Mouse (Mus musculus) right cerebral cortex, postnatal 14 days (tissue): Measurements from ENCODE around the gene Tubb5.
"Not testable (repeated sequence)": the region's sequence is repeated elsewhere in the genome, so short reads cannot be mapped to it uniquely, and the experiment has no call there.

Experiments used
- DNase-seq: peaks from one replicate; pipeline ENCODE4 v3.0.0; 2022

The Tubb5 gene

DNA sequence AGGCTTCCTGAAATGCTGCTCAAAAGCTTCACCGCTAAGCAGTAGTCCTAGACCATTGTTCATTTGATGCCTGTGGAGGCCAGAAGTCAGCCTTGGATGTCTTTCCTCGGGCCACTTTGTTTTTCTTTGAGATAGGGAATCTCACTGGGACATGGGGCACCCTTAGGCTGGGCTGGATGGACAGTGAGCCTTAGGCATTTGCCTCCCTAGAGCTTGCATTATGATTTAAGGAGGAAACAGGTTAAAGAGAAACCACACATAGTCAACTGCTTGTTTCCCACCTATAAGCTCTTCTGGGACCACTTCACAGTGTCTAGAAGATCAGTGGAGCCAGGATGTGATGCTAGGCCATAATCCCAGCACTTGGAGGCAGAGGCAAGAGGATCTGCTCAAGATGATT lies 21.7 kb upstream of the Tubb5 start:
- DNase-seq = no peak

- no peak for DNase-seq
Observed at GRCm38 (mm10) chr17:35859371-35859770, 21.3 kb upstream of the Tubb5 start.

GRCm38 (mm10) chr17:35850974-35851373 lies 12.9 kb upstream of the Tubb5 start:
- DNase-seq = no peak

GRCm38 (mm10) chr17:35848112-35848511 lies 10.0 kb upstream of the Tubb5 start:
- DNase-seq = no peak

GRCm38 (mm10) chr17:35843514-35843913 lies 5.4 kb upstream of the Tubb5 start:
- DNase-seq = no peak

DNA sequence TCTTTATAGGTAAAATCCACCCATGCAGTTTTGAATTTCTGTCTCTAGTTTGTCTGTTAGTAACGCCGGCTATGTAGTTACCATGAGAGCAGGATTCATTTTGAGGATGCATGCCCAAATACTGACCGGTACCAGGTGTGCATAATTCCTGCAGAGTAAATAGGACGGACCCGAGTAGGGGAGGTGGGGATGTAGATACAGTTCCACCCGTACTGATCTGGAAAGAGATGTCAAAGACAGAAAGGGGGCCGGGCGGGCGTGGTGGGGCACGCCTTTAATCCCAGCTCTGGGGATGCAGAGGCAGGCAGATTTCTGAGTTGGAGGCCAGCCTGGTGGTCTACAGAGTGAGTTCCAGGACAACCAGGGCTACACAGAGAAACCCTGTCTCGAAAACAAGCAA lies 3.9 kb upstream of the Tubb5 start:
- DNase-seq = no peak

- peak; percentile 98 for DNase-seq
Observed at GRCm38 (mm10) chr17:35841076-35841950, 3.2 kb upstream of the Tubb5 start, which contains the start of gene Mdc1. Gene Mdc1, plus strand, starts transcription at chr17:35841515.

GRCm38 (mm10) chr17:35840561-35840960 lies 2.5 kb upstream of the Tubb5 start:
- no peak for DNase-seq

DNA sequence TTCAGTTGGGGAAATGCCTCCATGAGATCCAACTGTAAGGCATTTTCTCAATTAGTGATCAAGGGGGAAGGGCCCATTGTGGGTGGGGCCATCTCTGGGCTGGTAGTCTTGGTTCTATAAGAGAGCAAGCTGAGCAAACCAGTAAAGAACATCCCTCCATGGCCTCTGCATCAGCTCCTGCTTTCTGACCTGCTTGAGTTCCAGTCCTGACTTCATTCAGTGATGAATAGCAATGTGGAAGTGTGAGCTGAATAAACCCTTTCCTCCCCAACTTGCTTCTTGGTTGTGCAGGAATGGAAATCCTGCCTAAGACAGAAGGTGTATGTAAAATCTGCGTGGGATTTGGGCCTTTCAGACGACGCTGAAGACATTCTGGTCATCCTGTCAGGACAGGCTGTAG lies 896 bp upstream of the Tubb5 start:
- not testable (repeated sequence) for DNase-seq

DNA sequence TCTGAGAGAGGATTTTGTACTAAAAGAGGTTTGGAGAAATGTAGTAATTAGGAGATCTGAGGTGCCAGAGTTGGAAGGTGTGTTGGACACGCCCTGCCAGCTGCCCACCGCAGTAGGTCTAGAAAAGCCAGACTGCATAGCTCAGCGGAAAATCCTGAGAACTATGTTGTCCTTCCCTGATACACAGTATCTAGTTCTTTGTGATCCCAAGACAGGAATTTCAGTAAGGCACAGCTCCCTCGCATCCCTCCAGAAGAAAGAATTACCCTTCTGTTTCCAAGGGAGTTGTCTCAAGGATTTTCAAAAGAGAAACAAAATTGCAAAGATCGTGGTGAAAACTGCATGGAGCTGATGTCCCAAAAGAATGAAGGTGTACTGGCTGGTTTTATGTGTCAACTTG lies 464 bp upstream of the Tubb5 start:
- DNase-seq = no peak

GRCm38 (mm10) chr17:35837487-35837886 lies 619 bp downstream of the Tubb5 start:
- DNase-seq = peak; percentile 65

DNA sequence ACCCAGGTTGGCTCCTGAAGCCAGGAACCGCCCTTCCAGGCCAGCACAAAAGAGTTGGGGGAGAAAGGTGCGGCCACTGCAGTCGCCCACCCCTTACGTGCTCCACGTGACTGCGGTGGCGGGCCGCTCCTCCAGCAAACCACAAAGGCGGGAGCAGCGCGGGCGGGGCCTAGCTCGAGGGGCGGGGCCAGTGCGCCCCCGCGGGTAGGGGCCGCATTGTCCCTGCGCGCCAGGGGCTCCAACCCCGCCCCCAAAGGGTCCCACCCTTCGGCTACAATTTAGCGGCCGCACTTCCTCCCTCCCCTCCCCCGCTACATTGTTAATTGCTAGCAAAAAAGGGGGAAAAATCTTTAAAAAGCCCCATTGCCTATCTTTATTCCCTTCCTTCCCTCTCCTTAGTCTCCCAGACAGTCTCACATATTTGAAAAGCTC lies 1.1 kb downstream of the Tubb5 start:
- peak; percentile 86 for DNase-seq

DNA sequence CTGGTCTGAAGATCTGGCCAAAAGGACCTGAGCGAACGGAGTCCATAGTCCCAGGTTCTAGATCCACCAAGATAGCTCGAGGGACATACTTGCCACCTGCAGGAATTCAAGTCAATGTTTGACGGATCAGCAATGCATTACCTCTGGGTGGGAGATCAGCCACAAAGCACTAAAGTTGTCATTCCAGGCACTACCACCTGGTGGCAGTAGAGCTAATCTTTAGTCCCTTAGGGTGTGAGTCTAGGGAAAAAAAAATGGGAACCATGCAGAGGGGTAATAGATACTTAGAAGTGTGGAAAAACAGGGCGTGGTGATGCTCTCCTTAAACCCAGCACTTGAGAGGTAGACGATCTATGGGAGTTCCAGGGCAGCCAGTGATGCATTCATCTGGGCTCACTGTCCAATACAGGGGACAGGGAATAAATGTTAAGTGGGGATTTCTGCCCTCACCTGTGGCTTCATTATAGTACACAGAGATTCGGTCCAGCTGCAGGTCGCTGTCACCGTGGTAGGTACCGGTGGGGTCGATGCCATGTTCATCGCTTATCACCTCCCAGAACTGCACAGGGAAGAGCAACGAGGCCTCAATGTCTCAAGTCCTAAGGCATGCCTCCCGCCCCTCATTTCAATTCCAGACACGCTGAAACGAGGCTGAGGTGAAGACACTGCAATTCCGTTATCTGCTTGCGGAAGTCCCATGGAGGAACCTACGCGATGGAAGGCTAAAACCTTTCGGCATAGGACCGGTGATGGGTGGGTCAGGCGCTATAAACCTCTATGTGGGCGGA lies 1.7 kb downstream of the Tubb5 start:
- DNase-seq = peak; percentile 90

DNA sequence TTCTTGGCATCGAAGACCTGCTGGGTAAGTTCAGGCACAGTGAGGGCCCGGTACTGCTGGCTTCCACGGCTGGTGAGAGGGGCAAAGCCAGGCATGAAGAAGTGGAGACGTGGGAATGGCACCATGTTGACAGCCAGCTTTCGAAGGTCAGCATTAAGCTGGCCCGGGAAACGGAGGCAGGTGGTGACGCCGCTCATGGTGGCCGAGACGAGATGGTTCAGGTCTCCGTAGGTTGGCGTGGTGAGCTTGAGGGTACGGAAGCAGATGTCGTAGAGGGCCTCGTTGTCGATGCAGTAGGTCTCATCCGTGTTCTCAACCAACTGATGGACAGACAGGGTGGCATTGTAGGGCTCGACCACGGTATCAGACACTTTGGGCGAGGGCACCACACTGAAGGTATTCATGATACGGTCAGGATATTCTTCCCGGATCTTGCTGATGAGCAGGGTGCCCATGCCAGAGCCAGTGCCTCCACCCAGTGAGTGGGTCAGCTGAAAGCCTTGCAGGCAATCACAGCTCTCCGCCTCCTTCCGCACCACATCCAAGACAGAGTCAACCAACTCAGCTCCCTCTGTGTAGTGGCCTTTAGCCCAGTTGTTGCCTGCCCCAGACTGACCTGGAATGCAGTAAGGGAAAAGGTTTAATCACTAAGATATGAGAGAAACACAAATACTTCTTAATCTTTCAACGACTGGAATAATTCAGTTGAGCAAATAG lies 2.5 kb downstream of the Tubb5 start:
- no peak for DNase-seq

DNA sequence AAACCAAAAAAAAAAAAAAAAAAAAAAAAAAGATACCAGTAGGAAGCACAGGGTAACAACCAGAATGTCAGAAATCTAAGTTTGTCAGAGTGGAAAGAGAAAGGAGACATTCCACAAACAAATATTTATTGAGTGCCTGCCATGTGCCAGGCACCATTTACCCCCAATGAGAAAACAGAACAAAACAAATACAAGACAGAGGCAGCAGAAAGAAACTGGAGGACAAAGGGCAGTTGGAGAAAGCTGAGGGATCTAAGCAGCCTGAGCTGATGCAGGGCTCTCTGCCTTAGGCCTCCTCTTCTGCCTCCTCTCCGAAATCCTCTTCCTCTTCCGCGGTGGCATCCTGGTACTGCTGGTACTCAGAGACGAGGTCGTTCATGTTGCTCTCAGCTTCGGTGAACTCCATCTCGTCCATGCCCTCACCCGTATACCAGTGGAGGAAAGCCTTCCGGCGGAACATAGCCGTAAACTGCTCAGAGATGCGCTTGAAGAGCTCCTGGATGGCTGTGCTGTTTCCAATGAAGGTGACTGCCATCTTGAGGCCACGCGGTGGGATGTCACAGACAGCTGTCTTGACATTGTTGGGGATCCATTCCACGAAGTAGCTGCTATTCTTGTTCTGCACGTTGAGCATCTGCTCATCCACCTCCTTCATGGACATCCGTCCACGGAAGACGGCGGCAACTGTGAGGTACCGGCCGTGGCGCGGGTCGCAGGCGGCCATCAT lies 3.2 kb downstream of the Tubb5 start:
- DNase-seq = no peak

DNA sequence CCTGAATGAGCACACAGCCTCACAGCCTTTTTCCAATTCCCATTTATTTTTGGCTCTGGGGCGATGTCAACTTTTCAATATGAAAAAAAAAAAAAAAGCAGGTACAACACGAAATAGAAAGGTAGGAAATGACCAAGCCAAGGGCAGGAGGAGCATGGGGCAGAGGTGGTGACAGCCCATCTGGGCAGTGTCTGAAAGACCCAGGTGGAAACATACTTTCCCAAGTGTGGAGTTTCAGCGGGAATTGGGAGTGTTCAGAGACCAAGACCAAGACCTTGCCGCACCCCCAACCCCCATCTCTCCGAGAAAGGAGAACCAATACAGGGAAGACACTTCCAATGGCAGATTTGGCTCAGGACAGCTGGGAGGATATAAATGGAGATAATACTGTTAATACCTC lies 4.2 kb downstream of the Tubb5 start:
- DNase-seq = no peak

- DNase-seq = no peak
Observed at GRCm38 (mm10) chr17:35833239-35833751, 4.8 kb downstream of the Tubb5 start.

- DNase-seq = no peak
Observed at GRCm38 (mm10) chr17:35832400-35833238, 5.5 kb downstream of the Tubb5 start.

DNA sequence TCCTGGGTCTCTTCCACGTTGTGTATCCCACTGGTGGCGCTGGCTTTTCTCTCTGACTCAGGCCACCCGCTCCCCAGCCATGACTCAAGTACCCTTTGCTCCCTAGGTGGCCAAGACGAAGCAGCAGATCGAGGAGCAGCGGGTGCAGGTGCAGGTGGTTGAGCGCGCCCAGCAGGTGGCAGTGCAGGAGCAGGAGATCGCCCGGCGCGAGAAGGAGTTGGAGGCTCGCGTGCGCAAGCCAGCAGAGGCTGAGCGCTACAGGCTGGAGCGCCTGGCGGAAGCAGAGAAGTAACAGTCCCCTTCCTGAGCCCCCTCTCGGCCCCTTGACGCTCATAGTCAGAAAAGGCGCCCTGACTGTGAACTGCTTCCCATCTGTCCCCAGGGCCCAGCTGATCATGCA lies 8.4 kb downstream of the Tubb5 start:
- peak; percentile 87 for DNase-seq

DNA sequence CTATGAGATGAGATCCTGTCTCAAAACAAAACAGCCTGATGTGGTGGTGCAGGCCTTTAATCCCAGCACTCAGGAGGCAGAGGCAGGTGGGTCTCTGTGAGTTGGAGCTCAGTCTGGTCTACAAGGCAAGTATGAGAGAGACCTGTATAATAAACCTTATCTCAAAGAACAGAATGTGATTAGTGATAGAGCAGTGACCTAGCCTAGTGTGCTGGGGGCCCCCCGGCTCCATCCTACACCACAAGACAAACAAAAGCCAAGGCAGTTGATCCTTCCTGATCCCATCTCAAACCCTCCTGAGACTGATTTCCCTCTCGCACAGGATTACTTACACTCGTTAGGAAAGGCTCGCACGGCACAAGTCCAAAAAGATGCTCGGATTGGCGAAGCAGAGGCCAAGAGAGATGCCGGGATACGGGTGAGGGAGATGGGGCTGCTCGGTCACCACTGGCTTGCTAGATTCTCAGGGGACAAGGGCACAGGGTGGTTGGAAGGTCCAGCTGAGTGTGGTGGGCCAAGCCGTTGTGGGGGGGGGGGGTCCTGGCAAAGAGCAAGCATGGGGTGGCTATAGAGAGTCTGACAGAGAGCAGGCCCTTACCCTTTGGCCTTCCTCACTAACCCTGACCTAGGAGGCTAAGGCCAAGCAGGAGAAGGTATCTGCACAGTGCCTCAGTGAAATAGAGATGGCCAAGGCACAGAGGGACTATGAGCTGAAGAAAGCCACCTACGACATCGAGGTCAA lies 12.8 kb downstream of the Tubb5 start:
- no peak for DNase-seq

DNA sequence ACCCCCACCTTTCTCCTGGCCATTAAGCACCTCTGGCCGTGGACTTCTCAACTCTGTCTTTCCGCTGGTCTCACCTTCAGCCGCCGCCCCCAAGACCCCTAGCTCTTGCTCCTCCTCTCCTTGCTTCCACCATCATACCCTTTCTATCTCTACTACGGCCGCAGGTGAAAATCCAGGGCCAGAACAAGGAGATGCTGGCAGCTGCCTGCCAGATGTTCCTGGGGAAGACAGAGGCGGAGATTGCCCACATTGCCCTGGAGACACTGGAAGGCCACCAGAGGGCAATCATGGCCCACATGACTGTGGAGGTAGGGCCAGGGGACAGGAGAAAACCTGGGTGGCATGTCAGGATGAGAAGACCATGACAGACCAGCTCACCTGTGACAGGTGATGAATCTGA lies 13.7 kb downstream of the Tubb5 start:
- no peak for DNase-seq
